Mouse (Mus musculus) midbrain, embryonic 13.5 days (tissue): ENCODE data around the gene Fam19a5. TPM values are rescaled to one million over a fixed set of nuclear protein-coding genes. Genes with fewer than 3 reads are reported as not detected.
A peak's percentile ranks its signal among the peaks of the same experiment; 100 is the strongest.

Experiments used
- ATAC-seq: fragments of 200-750 bp; cut with Nextera tagmentation; 2 replicates; pipeline ENCODE4 v1.8.0; 2017; ENCODE audit warnings: mild to moderate bottlenecking, moderate TSS enrichment, moderate library complexity
- H3K27ac ChIP-seq: fragments of 300-500 bp; sonication (generic); 2 replicates; pipeline ENCODE4 v1.5.1; 2015; ENCODE audit warnings: inconsistent platforms, mild to moderate bottlenecking, moderate library complexity
- H3K27me3 ChIP-seq: fragments of 300-500 bp; sonication (generic); 2 replicates; pipeline ENCODE4 v1.6.1; 2015; ENCODE audit warnings: mild to moderate bottlenecking, inconsistent platforms
- H3K36me3 ChIP-seq: fragments of 300-500 bp; sonication (generic); 2 replicates; pipeline ENCODE4 v1.6.1; 2015; ENCODE audit warnings: mild to moderate bottlenecking, inconsistent platforms
- H3K4me1 ChIP-seq: fragments of 300-500 bp; sonication (generic); replicated peaks from 2 replicates; pipeline ENCODE4 v1.6.1; 2015; ENCODE audit warnings: inconsistent platforms
- H3K4me2 ChIP-seq: fragments of 300-500 bp; sonication (generic); replicated peaks from 2 replicates; pipeline ENCODE4 v1.6.1; 2015; ENCODE audit warnings: moderate library complexity, mild to moderate bottlenecking, inconsistent platforms
- H3K4me3 ChIP-seq: fragments of 300-500 bp; sonication (generic); replicated peaks from 2 replicates; pipeline ENCODE4 v1.5.1; 2015; ENCODE audit warnings: mild to moderate bottlenecking, inconsistent platforms
- H3K9ac ChIP-seq: fragments of 300-500 bp; sonication (generic); replicated peaks from 2 replicates; pipeline ENCODE4 v1.6.1; 2015; ENCODE audit warnings: mild to moderate bottlenecking, inconsistent platforms
- H3K9me3 ChIP-seq: fragments of 300-500 bp; sonication (generic); 2 replicates; pipeline ENCODE4 v1.6.1; 2016; ENCODE audit warnings: mild to moderate bottlenecking, inconsistent platforms
- WGBS: fragments of 180-500 bp; shearing (Covaris S2); methylation state at CpG from one replicate; pipeline ENCODE4 v1.1.7; 2015; 5-methylcytosine and 5-hydroxymethylcytosine counted together
- polyA plus RNA-seq: library from polyadenylated mRNA; unstranded; fragments of >200 nt; fragmentation: Nextera tagmentation; extraction: Ambion mirVana; gene quantifications from 2 replicates; pipeline ENCODE4 v1.2.1, GENCODE M21; 2015

Fam19a5 gene
- 13.1 and 14.8 TPM in 2 replicates for polyA plus RNA-seq

- Histone ChIP-seq H3K9ac (peak within 1 kb of the TSS; percentile 83), H3K27ac (peak within 1 kb of the TSS; percentile 82)
Observed at GRCm38 (mm10) chr15:87543599-87544338, at the start of gene Fam19a5. Gene Fam19a5 (plus strand): TSS chr15:87544299.

GRCm38 (mm10) chr15:87501737-87502136 is 42.4 kb upstream of the Fam19a5 start:
- Histone ChIP-seq H3K4me1 (no peaks in the 10 kb centered on the region), H3K9me3 (no peaks in the 10 kb centered on the region)
- ATAC-seq = no peak

More at GRCm38 (mm10) chr15:87543599-87544338, at the start of gene Fam19a5:
- Histone ChIP-seq H3K36me3 (no peaks in the 10 kb centered on the region), H3K4me2 (peak within 1 kb of the TSS; percentile 75), H3K9me3 (no peaks in the 10 kb centered on the region), H3K4me1 (peaks cover 41% of the 10 kb centered on the region), H3K27me3 (peaks cover 22% of the 10 kb centered on the region; the same call in 1 of the 2 replicates), H3K4me3 (peak within 1 kb of the TSS; percentile 85)
- 2% methylated on average over 39 of the region's 67 CpGs for WGBS
- ATAC-seq = peak; percentile 90

GRCm38 (mm10) chr15:87507349-87507748 is 36.8 kb upstream of the Fam19a5 start:
- no peaks in the 10 kb centered on the region for H3K27me3 ChIP-seq
- H3K4me3 ChIP-seq = no peak overlapping the region
- no peak overlapping the region for H3K27ac ChIP-seq
- H3K4me2 ChIP-seq = no peak overlapping the region
- no peaks in the 10 kb centered on the region for H3K9me3 ChIP-seq
- 82% methylated on average over 3 of the region's 3 CpGs for WGBS
- no peaks in the 10 kb centered on the region for H3K36me3 ChIP-seq
- ATAC-seq = no peak
- H3K4me1 ChIP-seq = no peaks in the 10 kb centered on the region
- H3K9ac ChIP-seq = no peak overlapping the region

More at GRCm38 (mm10) chr15:87501737-87502136, 42.4 kb upstream of the Fam19a5 start:
- no peak overlapping the region for H3K27ac ChIP-seq
- H3K27me3 ChIP-seq = no peaks in the 10 kb centered on the region
- no peak overlapping the region for H3K9ac ChIP-seq
- H3K36me3 ChIP-seq = no peaks in the 10 kb centered on the region
- WGBS = 78% methylated on average over 3 of the region's 3 CpGs
- no peak overlapping the region for H3K4me3 ChIP-seq
- H3K4me2 ChIP-seq = no peak overlapping the region

- 92% methylated on average over 4 of the region's 4 CpGs for WGBS
- no peak overlapping the region for H3K4me3 ChIP-seq
Observed at GRCm38 (mm10) chr15:87510886-87511285, 33.2 kb upstream of the Fam19a5 start.

GRCm38 (mm10) chr15:87518161-87518560 is 25.9 kb upstream of the Fam19a5 start:
- no peak overlapping the region for H3K27ac ChIP-seq

More at GRCm38 (mm10) chr15:87510886-87511285, 33.2 kb upstream of the Fam19a5 start:
- Histone ChIP-seq H3K36me3 (no peaks in the 10 kb centered on the region), H3K4me1 (no peaks in the 10 kb centered on the region), H3K9me3 (no peaks in the 10 kb centered on the region), H3K27ac (no peak overlapping the region), H3K9ac (no peak overlapping the region), H3K4me2 (no peak overlapping the region), H3K27me3 (no peaks in the 10 kb centered on the region)
- ATAC-seq = no peak

GRCm38 (mm10) chr15:87529271-87529670 is 14.8 kb upstream of the Fam19a5 start:
- no peaks in the 10 kb centered on the region for H3K36me3 ChIP-seq
- H3K27ac ChIP-seq = no peak overlapping the region
- no peak overlapping the region for H3K4me3 ChIP-seq
- no peak overlapping the region for H3K4me2 ChIP-seq
- H3K27me3 ChIP-seq = no peaks in the 10 kb centered on the region
- H3K9ac ChIP-seq = no peak overlapping the region
- 87% methylated on average over 4 of the region's 4 CpGs for WGBS
- no peaks in the 10 kb centered on the region for H3K9me3 ChIP-seq
- H3K4me1 ChIP-seq = no peaks in the 10 kb centered on the region
- ATAC-seq = no peak

More at GRCm38 (mm10) chr15:87518161-87518560, 25.9 kb upstream of the Fam19a5 start:
- H3K27me3 ChIP-seq = no peaks in the 10 kb centered on the region
- H3K4me2 ChIP-seq = no peak overlapping the region
- no peaks in the 10 kb centered on the region for H3K36me3 ChIP-seq
- ATAC-seq = no peak
- no peaks in the 10 kb centered on the region for H3K9me3 ChIP-seq
- H3K4me1 ChIP-seq = no peaks in the 10 kb centered on the region
- no peak overlapping the region for H3K9ac ChIP-seq
- H3K4me3 ChIP-seq = no peak overlapping the region

GRCm38 (mm10) chr15:87541656-87542055 is 2.4 kb upstream of the Fam19a5 start:
- no peak overlapping the region for H3K27ac ChIP-seq
- no peaks in the 10 kb centered on the region for H3K9me3 ChIP-seq
- H3K9ac ChIP-seq = no peak overlapping the region
- no peak overlapping the region for H3K4me3 ChIP-seq
- no peaks in the 10 kb centered on the region for H3K36me3 ChIP-seq
- ATAC-seq = no peak
- 56% methylated on average over 1 of the region's 1 CpGs for WGBS
- H3K27me3 ChIP-seq = peaks cover 22% of the 10 kb centered on the region; the same call in 1 of the 2 replicates
- H3K4me1 ChIP-seq = peaks cover 20% of the 10 kb centered on the region
- H3K4me2 ChIP-seq = no peak overlapping the region

GRCm38 (mm10) chr15:87544401-87545129 is 466 bp downstream of the Fam19a5 start:
- ATAC-seq = peak; percentile 66
- Histone ChIP-seq H3K9me3 (no peaks in the 10 kb centered on the region), H3K4me2 (peak overlapping the region; percentile 75), H3K27ac (peak overlapping the region; percentile 82), H3K36me3 (no peaks in the 10 kb centered on the region), H3K9ac (peak overlapping the region; percentile 83), H3K27me3 (peaks cover 19% of the 10 kb centered on the region; the same call in 1 of the 2 replicates), H3K4me3 (peak overlapping the region; percentile 85), H3K4me1 (peaks cover 49% of the 10 kb centered on the region)
- WGBS = under 1% methylated on average over 83 of the region's 84 CpGs

GRCm38 (mm10) chr15:87545130-87545642 is 1.1 kb downstream of the Fam19a5 start:
- H3K27me3 ChIP-seq = peaks cover 18% of the 10 kb centered on the region; the same call in 1 of the 2 replicates
- ATAC-seq = peak; percentile 10; the same call in 1 of the 2 replicates
- peak overlapping the region; percentile 83 for H3K9ac ChIP-seq
- WGBS = 6% methylated on average over 18 of the region's 18 CpGs
- peak overlapping the region; percentile 82 for H3K27ac ChIP-seq
- no peaks in the 10 kb centered on the region for H3K36me3 ChIP-seq
- H3K9me3 ChIP-seq = no peaks in the 10 kb centered on the region
- peak overlapping the region; percentile 75 for H3K4me2 ChIP-seq
- H3K4me3 ChIP-seq = peak overlapping the region; percentile 85
- peaks cover 54% of the 10 kb centered on the region for H3K4me1 ChIP-seq

GRCm38 (mm10) chr15:87545731-87546360 is 1.7 kb downstream of the Fam19a5 start:
- Histone ChIP-seq H3K36me3 (no peaks in the 10 kb centered on the region), H3K9me3 (no peaks in the 10 kb centered on the region), H3K4me2 (peak overlapping the region; percentile 75), H3K27me3 (peaks cover 17% of the 10 kb centered on the region; the same call in 1 of the 2 replicates), H3K9ac (peak overlapping the region; percentile 83), H3K27ac (peak overlapping the region; percentile 31; the same call in 1 of the 2 replicates), H3K4me3 (peak overlapping the region; percentile 85), H3K4me1 (peaks cover 59% of the 10 kb centered on the region)
- 31% methylated on average over 8 of the region's 8 CpGs for WGBS
- no peak for ATAC-seq

GRCm38 (mm10) chr15:87547022-87547421 is 2.9 kb downstream of the Fam19a5 start:
- Histone ChIP-seq H3K9ac (peak overlapping the region; percentile 46; the same call in 1 of the 2 replicates), H3K4me3 (peak overlapping the region; percentile 85), H3K4me2 (peak overlapping the region; percentile 75), H3K27me3 (peaks cover 16% of the 10 kb centered on the region; the same call in 1 of the 2 replicates), H3K9me3 (no peaks in the 10 kb centered on the region), H3K27ac (peak overlapping the region; percentile 25; the same call in 1 of the 2 replicates), H3K4me1 (peaks cover 69% of the 10 kb centered on the region), H3K36me3 (no peaks in the 10 kb centered on the region)
- peak; percentile 21; the same call in 1 of the 2 replicates for ATAC-seq
- WGBS = 43% methylated on average over 5 of the region's 5 CpGs
